Mouse (Mus musculus) lung, adult 2 months (tissue): ENCODE data around the gene Spocd1.

Experiments
- CTCF ChIP-seq: fragments of 200-500 bp; IDR thresholded peaks from 2 replicates; pipeline ENCODE4 v1.5.1; 2011; ENCODE audit warnings: mild to moderate bottlenecking, low read length, control low read depth; ENCODE audit not compliant: insufficient read depth
- POLR2A ChIP-seq: fragments of 200-500 bp; IDR thresholded peaks from 2 replicates; pipeline ENCODE4 v1.6.1; 2011; ENCODE audit warnings: low read depth, mild to moderate bottlenecking, control low read depth, low read length, borderline replicate concordance; ENCODE audit errors: extremely low read depth

- TF ChIP-seq CTCF (no peak), POLR2A (no peak)
Measured at GRCm38 (mm10) chr4:129880615-129881014, 48.4 kb upstream of the Spocd1 start.
